Mouse (Mus musculus) bone marrow, adult 2 months (tissue): ENCODE measurements around the gene Wnk2.

ENCODE experiments used
- CTCF ChIP-seq: fragments of 200-500 bp; IDR thresholded peaks from 2 replicates; pipeline ENCODE4 v1.5.1; 2011; ENCODE audit warnings: low read length, control low read depth; ENCODE audit not compliant: control insufficient read depth, insufficient read depth
- POLR2A ChIP-seq: fragments of 200-500 bp; IDR thresholded peaks from 2 replicates; pipeline ENCODE4 v1.6.1; 2011; ENCODE audit warnings: low read depth, mild to moderate bottlenecking, control low read depth, low read length, borderline replicate concordance; ENCODE audit not compliant: control insufficient read depth

DNA sequence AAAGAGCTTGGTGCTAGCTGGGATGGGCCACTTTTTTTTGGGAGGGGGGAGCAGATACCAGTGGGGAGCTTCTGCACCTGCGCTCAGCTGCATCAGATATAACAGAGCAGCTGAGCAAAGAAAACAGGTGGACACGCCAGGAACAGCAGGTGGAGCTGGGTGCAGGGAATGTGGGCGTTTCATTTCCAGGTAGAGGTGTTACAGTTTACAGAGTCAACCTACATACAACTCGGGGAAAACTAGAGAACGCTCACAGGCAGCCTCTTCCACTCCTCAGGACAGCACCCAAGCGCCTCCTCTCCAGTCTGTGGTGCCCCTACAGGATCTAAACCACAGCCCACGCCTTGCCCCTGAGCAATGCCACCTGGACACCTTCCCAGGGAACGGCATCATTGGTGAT is 35.2 kb downstream of the Wnk2 start:
- TF ChIP-seq POLR2A: no peak
- no peak for TF ChIP-seq CTCF
